Mouse (Mus musculus): ENCODE measurements at regions not wholly inside any gene's neighbourhood (a gene's known extent, or its start where the extent isn't known, plus 50 kb on each side); places are given as distances from the start of the nearest gene placed in this dataset.

DNA sequence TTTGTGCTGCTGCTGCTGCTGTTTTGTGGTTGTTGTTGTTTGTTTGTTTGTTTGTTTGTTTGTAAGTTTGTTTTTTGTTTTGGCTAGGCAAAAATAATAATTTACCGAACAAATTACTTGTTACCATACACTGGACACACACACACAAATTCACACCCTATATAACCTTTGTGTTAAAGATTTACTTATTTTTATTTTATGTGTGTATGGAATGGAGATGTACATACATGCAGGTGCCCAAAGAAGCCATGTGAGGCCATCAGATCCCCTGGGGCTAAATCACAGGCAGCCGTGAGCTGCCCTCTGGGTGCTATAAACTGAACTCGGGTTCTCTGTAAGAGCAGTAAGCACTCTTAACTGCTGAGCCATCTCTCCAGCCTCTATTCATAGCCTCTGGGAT is 56.0 kb downstream of the Pttg1 start:
- no peaks in the 10 kb centered on the region for H3K9me3 ChIP-seq (replicated peaks)
- H3K27ac ChIP-seq (replicated peaks): no peak overlapping the region
- H3K4me1 ChIP-seq (replicated peaks): no peaks in the 10 kb centered on the region
- H3K36me3 ChIP-seq (replicated peaks): no peaks in the 10 kb centered on the region
- H3K4me2 ChIP-seq: no peak overlapping the region
- H3K27me3 ChIP-seq: no peaks in the 10 kb centered on the region
- no peak overlapping the region for H3K9ac ChIP-seq
- H3K4me3 ChIP-seq (replicated peaks): no peak overlapping the region
- 67% methylated on average over 3 of the region's 3 CpGs for WGBS (ENCODE audit: insufficient replicate concordance)
- no peak for ATAC-seq (ENCODE audit: insufficient read depth)

DNA sequence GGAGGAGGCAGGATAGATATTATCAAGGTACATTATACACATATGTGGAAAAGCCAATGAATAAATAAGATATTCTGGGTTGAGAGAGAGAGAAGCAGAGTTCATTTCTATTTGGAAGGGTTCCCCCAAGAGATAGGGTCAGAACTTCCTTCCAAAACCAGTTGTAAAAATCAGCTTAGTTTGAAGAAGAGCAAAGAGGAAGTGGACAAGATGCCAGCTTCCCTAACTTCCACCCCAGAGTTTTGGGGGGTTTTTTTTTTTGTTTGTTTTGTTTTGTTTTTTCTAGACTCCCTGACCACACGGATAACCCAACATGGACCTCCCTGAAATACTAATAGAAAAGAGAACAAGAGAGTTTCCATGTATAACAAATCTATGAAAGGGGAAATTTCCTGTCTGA is 57.7 kb downstream of the Pttg1 start:
- no peaks in the 10 kb centered on the region for H3K9me3 ChIP-seq (replicated peaks)
- no peak overlapping the region for H3K4me2 ChIP-seq
- H3K27me3 ChIP-seq: no peaks in the 10 kb centered on the region
- no peak for ATAC-seq (ENCODE audit: insufficient read depth)
- no peaks in the 10 kb centered on the region for H3K4me1 ChIP-seq (replicated peaks)
- H3K9ac ChIP-seq: no peak overlapping the region
- no peak overlapping the region for H3K27ac ChIP-seq (replicated peaks)
- H3K4me3 ChIP-seq (replicated peaks): no peak overlapping the region
- WGBS (ENCODE audit: insufficient replicate concordance): 40% methylated on average over 1 of the region's 1 CpGs
- H3K36me3 ChIP-seq (replicated peaks): no peaks in the 10 kb centered on the region

DNA sequence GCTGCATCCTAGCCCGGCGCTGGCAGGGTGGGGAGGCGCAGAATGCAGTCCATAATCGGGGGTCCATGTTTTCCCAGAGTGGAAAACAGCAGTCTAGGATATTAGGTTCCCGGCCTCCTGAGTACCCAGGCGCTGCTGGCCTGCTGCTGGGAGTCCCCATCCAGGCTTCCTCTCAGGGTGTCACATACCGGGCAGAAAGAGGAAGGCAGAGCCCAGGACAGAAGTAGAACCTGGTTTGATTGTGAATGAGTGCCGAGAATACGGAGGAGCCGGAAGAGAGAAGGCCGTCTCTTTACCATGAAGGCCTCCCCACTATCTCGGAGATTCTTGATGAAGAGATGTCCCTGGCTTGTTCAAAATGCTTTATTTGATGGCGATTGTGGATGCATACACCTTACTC is 64.2 kb downstream of the Pttg1 start:
- Histone ChIP-seq H3K36me3 (replicated peaks) (no peaks in the 10 kb centered on the region), H3K4me3 (replicated peaks) (no peak overlapping the region), H3K9ac (no peak overlapping the region), H3K27ac (replicated peaks) (no peak overlapping the region), H3K27me3 (peaks cover 4% of the 10 kb centered on the region; the same call in 1 of the 2 replicates), H3K4me1 (replicated peaks) (no peaks in the 10 kb centered on the region), H3K9me3 (replicated peaks) (no peaks in the 10 kb centered on the region), H3K4me2 (no peak overlapping the region)
- ATAC-seq (ENCODE audit: insufficient read depth): no peak
- 45% methylated on average over 13 of the region's 13 CpGs for WGBS (ENCODE audit: insufficient replicate concordance)

DNA sequence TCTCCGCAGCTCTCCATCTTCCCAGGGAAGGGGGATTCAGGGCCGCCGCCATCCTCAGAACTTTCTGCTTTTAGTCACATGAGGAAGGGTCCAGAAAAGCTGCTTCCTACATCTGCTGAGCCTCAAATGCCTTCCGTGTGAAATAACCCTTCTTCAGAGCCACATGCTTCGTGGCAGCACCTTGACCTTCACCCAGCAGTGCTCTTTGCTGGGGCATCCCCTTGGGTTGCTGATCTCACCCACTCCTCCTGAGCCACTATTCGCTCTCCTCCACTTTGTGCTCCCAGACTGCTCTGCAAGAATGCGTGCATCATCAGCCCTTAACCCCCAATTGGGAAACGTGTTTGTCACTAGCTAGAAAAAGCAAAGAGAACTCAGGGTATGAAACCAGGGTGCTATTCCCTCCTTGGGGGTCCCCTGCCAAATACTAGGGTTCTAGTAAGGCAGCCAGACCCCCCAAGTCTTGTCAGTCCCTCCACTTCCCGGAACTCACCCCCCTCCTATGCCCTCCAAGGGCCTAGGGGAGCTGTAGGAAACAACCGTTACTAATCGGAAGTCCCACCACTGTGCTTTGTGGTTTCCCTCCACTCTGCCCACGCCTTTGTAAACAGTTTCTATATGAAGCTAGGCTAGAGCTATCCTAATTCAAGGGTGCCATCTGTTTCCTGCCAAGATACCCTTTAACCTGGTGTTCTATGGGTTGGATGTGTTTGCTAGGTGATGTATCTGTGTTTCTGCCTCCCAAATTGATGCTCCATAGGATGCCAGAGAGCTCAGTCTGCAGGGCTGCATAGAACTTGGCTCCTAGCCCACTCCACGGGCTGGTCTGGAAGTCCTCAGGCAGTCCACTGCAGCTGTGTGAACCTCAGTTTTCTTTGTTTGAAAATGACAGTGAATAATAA is 67.4 kb downstream of the Pttg1 start:
- no peak overlapping the region for H3K4me3 ChIP-seq (replicated peaks)
- no peaks in the 10 kb centered on the region for H3K4me1 ChIP-seq (replicated peaks)
- no peak for ATAC-seq (ENCODE audit: insufficient read depth)
- no peak overlapping the region for H3K4me2 ChIP-seq
- no peak overlapping the region for H3K27ac ChIP-seq (replicated peaks)
- no peaks in the 10 kb centered on the region for H3K36me3 ChIP-seq (replicated peaks)
- no peak overlapping the region for H3K9ac ChIP-seq
- no peaks in the 10 kb centered on the region for H3K9me3 ChIP-seq (replicated peaks)
- peaks cover 4% of the 10 kb centered on the region; the same call in 1 of the 2 replicates for H3K27me3 ChIP-seq
- 26% methylated on average over 13 of the region's 13 CpGs for WGBS (ENCODE audit: insufficient replicate concordance)

DNA sequence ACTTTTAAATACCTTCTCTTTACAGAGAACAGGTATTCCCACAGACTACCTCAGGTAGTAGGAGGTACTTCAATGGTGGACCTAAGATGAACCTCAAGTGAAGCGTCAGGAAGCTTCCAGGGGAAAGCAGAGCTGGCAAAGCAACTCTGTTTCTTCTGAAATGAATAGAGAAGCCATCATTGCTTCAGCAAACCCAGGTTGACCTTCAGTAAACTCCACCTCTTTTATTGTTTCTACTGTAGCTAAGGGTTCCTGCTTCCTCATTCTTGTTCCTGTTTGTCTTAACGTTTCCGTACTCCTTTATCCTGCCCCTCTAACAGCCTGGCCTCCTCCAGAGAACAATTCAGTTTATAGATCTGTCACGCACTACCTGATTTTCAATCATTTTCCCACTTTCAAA is 72.4 kb downstream of the Pttg1 start:
- H3K9me3 ChIP-seq (replicated peaks): no peaks in the 10 kb centered on the region
- no peaks in the 10 kb centered on the region for H3K4me1 ChIP-seq (replicated peaks)
- no peak for ATAC-seq (ENCODE audit: insufficient read depth)
- H3K4me2 ChIP-seq: no peak overlapping the region
- no peaks in the 10 kb centered on the region for H3K36me3 ChIP-seq (replicated peaks)
- no peak overlapping the region for H3K27ac ChIP-seq (replicated peaks)
- H3K27me3 ChIP-seq: no peaks in the 10 kb centered on the region
- H3K4me3 ChIP-seq (replicated peaks): no peak overlapping the region
- WGBS (ENCODE audit: insufficient replicate concordance): 32% methylated on average over 4 of the region's 4 CpGs
- H3K9ac ChIP-seq: no peak overlapping the region

DNA sequence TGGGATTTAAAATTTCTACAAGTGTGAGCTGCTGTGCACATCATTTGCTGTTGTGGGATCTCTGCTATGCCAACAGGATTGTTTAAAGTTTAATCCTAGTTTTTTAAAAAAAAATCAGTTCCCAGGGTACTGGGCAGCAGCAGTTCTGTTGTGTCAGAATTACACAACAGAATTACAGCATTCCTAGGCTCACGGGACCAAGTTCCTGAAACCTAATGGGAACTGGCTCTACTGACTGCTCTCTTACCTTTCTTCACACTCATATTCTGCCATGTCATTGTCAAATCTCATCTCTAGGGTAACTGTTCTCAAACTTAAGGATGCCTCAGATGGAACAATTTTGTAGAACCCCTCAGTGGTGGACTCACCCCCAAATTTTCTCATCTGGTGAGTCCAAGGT is 73.0 kb downstream of the Pttg1 start:
- no peak overlapping the region for H3K27ac ChIP-seq (replicated peaks)
- H3K4me3 ChIP-seq (replicated peaks): no peak overlapping the region
- H3K9ac ChIP-seq: no peak overlapping the region
- H3K4me1 ChIP-seq (replicated peaks): no peaks in the 10 kb centered on the region
- H3K4me2 ChIP-seq: no peak overlapping the region
- WGBS (ENCODE audit: insufficient replicate concordance): 48% methylated on average over 1 of the region's 1 CpGs
- ATAC-seq (ENCODE audit: insufficient read depth): no peak
- no peaks in the 10 kb centered on the region for H3K27me3 ChIP-seq
- H3K36me3 ChIP-seq (replicated peaks): no peaks in the 10 kb centered on the region
- H3K9me3 ChIP-seq (replicated peaks): no peaks in the 10 kb centered on the region

DNA sequence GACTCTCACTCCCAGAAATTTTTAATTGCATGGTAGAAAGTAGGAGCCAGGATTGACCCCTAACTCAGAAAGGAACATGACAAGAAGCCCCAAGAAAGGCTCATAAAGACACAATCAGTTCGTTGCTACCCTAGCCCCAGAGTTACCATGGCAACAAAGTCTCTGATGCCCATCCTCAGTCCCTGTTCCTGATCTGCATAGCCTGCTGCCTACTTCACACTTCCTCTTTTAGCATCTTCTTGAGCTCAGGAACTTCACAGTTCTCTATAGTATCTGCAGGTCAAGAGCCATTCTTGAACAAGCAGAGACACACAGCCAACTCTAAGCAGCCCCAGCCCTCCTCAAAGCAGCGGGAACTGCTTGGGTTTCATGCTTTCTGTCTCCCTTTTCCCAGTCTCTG is 74.2 kb downstream of the Pttg1 start:
- no peak for ATAC-seq (ENCODE audit: insufficient read depth)
- H3K36me3 ChIP-seq (replicated peaks): no peaks in the 10 kb centered on the region
- no peaks in the 10 kb centered on the region for H3K4me1 ChIP-seq (replicated peaks)
- no peak overlapping the region for H3K9ac ChIP-seq
- 44% methylated on average over 2 of the region's 2 CpGs for WGBS (ENCODE audit: insufficient replicate concordance)
- H3K4me3 ChIP-seq (replicated peaks): no peak overlapping the region
- no peak overlapping the region for H3K4me2 ChIP-seq
- no peaks in the 10 kb centered on the region for H3K9me3 ChIP-seq (replicated peaks)
- no peaks in the 10 kb centered on the region for H3K27me3 ChIP-seq
- no peak overlapping the region for H3K27ac ChIP-seq (replicated peaks)

DNA sequence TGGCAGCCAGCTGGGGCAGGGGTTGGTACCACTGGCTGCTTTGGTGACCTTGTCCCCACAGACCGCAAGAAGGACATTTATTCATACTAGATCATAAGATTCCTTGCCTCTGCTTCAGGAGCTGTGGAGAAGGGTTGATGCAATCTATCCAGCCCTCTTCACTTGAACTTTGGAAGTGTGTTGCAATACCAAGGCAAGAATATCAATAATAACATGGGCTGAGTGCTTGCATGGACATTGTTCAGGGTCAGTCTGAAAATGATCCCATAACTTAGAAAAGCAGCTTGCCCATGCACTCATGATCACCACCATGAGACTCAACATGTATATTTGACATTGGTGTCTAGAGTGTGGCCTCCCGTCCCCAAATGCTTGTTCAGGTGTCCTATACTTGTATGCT is 74.7 kb downstream of the Pttg1 start:
- Histone ChIP-seq H3K36me3 (replicated peaks) (no peaks in the 10 kb centered on the region), H3K27me3 (no peaks in the 10 kb centered on the region), H3K9me3 (replicated peaks) (no peaks in the 10 kb centered on the region), H3K4me1 (replicated peaks) (no peaks in the 10 kb centered on the region), H3K4me2 (no peak overlapping the region), H3K4me3 (replicated peaks) (no peak overlapping the region), H3K27ac (replicated peaks) (no peak overlapping the region), H3K9ac (no peak overlapping the region)
- no peak for ATAC-seq (ENCODE audit: insufficient read depth)
- 69% methylated on average over 2 of the region's 2 CpGs for whole genome bisulfite sequencing (ENCODE audit: insufficient replicate concordance)

DNA sequence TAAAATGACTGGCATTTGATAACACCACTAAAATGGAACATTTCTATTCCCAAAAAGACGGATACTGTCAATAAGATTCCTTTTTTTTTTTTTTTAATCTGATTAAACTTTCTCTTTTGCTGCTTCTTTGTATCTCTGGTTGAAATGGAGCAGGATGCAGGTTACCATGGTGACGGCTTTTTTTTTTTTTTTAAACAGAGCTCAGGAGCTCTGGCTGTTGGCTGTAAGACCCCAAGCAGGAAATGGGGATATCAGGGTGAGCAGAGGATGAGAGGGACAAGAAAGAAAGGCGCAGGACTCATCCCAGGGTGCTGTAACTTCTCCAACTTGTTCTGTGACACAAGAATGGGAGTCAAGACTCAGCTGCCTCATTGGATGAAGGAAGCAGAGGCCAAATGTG is 75.8 kb downstream of the Pttg1 start:
- H3K4me2 ChIP-seq: no peak overlapping the region

DNA sequence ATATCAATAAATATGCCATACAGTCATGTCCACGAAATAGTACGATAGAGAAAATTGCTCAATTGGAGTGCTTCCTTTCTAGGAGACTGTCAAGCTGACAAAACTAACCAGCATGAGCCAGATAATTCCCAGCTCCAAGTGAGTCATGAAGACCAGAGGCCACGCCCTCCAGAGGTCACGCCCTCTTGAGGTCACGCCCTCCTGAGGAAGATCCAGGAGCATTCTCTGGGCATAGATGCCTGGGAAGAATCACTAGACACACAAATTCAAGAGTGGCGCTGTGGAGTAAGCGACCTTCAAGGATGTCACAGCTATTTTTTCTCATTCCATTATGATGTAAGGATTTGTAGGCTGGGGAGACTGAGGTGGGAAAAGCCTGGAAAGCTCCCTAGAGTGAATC is 76.5 kb downstream of the Pttg1 start:
- Histone ChIP-seq H3K27me3 (no peaks in the 10 kb centered on the region), H3K4me3 (replicated peaks) (no peak overlapping the region), H3K9ac (no peak overlapping the region), H3K4me1 (replicated peaks) (no peaks in the 10 kb centered on the region), H3K36me3 (replicated peaks) (no peaks in the 10 kb centered on the region), H3K27ac (replicated peaks) (no peak overlapping the region), H3K4me2 (no peak overlapping the region), H3K9me3 (replicated peaks) (no peaks in the 10 kb centered on the region)
- no peak for ATAC-seq (ENCODE audit: insufficient read depth)
- 46% methylated on average over 7 of the region's 7 CpGs for WGBS (ENCODE audit: insufficient replicate concordance)

More for the DNA sequence above, 75.8 kb downstream of the Pttg1 start:
- ATAC-seq (ENCODE audit: insufficient read depth): no peak
- H3K4me3 ChIP-seq (replicated peaks): no peak overlapping the region
- H3K27ac ChIP-seq (replicated peaks): no peak overlapping the region
- H3K27me3 ChIP-seq: no peaks in the 10 kb centered on the region
- no peaks in the 10 kb centered on the region for H3K4me1 ChIP-seq (replicated peaks)
- no peaks in the 10 kb centered on the region for H3K9me3 ChIP-seq (replicated peaks)
- no peak overlapping the region for H3K9ac ChIP-seq
- WGBS (ENCODE audit: insufficient replicate concordance): 41% methylated on average over 3 of the region's 3 CpGs
- H3K36me3 ChIP-seq (replicated peaks): no peaks in the 10 kb centered on the region

DNA sequence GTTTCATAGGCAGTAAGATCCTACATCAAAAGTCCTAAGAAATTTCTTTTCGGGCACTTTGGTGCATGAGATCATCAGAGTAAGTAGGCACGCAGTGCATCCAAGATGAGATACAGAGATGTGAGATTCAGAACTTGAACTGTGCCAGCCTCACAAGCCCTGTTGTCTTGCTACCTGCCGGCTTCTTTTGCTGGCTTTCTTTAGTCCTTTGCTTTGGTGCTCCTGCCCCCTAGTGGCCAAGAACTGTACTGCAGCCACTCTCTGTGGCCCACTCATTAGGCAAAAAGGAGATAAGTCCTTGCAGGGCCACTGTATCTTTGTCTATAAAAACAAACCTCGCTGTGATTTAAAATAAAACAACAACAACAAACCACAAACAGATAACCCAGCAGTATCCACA is 77.5 kb downstream of the Pttg1 start:
- H3K27me3 ChIP-seq: no peaks in the 10 kb centered on the region
- H3K4me3 ChIP-seq (replicated peaks): no peak overlapping the region
- H3K27ac ChIP-seq (replicated peaks): no peak overlapping the region
- no peak overlapping the region for H3K4me2 ChIP-seq
- H3K4me1 ChIP-seq (replicated peaks): no peaks in the 10 kb centered on the region
- no peak overlapping the region for H3K9ac ChIP-seq
- no peaks in the 10 kb centered on the region for H3K36me3 ChIP-seq (replicated peaks)
- 15% methylated on average over 4 of the region's 4 CpGs for WGBS (ENCODE audit: insufficient replicate concordance)
- ATAC-seq (ENCODE audit: insufficient read depth): no peak
- H3K9me3 ChIP-seq (replicated peaks): no peaks in the 10 kb centered on the region

DNA sequence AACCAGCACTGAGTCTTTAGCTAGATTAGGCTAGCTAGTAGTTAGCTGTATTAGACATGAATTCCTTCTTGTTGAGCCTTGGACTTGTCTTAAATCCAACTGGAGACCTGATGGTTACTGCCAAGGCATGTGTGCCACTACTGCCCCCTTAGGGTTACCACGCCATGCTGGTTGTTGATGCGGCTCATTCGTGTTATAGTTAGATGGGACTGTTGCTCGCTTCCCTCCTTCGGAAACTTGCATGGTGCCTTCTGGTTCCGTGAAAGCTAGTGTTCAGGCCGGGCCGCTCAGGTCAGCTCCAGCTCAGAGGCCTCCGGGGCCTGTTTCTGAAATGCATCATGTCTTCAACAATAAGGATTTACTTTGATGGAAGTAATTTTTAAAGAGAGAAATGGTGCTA is 79.6 kb downstream of the Pttg1 start:
- Histone ChIP-seq H3K4me3 (replicated peaks) (no peak overlapping the region), H3K36me3 (replicated peaks) (no peaks in the 10 kb centered on the region), H3K4me2 (no peak overlapping the region), H3K4me1 (replicated peaks) (no peaks in the 10 kb centered on the region), H3K9me3 (replicated peaks) (no peaks in the 10 kb centered on the region), H3K27me3 (no peaks in the 10 kb centered on the region), H3K9ac (no peak overlapping the region), H3K27ac (replicated peaks) (no peak overlapping the region)
- WGBS (ENCODE audit: insufficient replicate concordance): 71% methylated on average over 9 of the region's 9 CpGs
- no peak for ATAC-seq (ENCODE audit: insufficient read depth)
